Mouse (Mus musculus) intestine, embryonic 14.5 days (tissue): ENCODE data around the gene Arrb1. TPM values are rescaled to one million over a fixed set of nuclear protein-coding genes. Genes with fewer than 3 reads are reported as not detected.

Experiments used
- ATAC-seq: fragments of 200-750 bp; cut with Nextera tagmentation; replicated peaks from 2 replicates; pipeline ENCODE4 v1.8.0; 2017; ENCODE audit warnings: low read depth, moderate number of reproducible peaks, moderate TSS enrichment, moderate library complexity; ENCODE audit not compliant: low FRiP score, low TSS enrichment
- DNase-seq: peaks from one replicate; pipeline ENCODE4 v3.0.0-alpha.2; 2018; ENCODE audit warnings: low spot score
- H3K27ac ChIP-seq: fragments of 300-500 bp; sonication (generic); 2 replicates; pipeline ENCODE4 v1.5.1; 2014; ENCODE audit warnings: low read depth, mild to moderate bottlenecking, control low read depth
- H3K27me3 ChIP-seq: fragments of 300-500 bp; sonication (generic); replicated peaks from 2 replicates; pipeline ENCODE4 v1.6.1; 2014; ENCODE audit warnings: low read length, control low read depth; ENCODE audit not compliant: control insufficient read depth, insufficient read depth
- H3K36me3 ChIP-seq: fragments of 300-500 bp; sonication (generic); 2 replicates; pipeline ENCODE4 v1.6.1; 2014; ENCODE audit warnings: low read length, control low read depth; ENCODE audit not compliant: control insufficient read depth, insufficient read depth
- H3K4me1 ChIP-seq: fragments of 300-500 bp; sonication (generic); replicated peaks from 2 replicates; pipeline ENCODE4 v1.6.1; 2014; ENCODE audit warnings: low read length, control low read depth, mixed read lengths; ENCODE audit not compliant: control insufficient read depth, insufficient read depth
- H3K4me2 ChIP-seq: fragments of 300-500 bp; sonication (generic); 2 replicates; pipeline ENCODE4 v1.6.1; 2014; ENCODE audit warnings: low read length
- H3K4me3 ChIP-seq: fragments of 300-500 bp; sonication (generic); 2 replicates; pipeline ENCODE4 v1.5.1; 2014; ENCODE audit warnings: low read depth, low read length, control low read depth, mixed read lengths
- H3K9ac ChIP-seq: fragments of 300-500 bp; sonication (generic); 2 replicates; pipeline ENCODE4 v1.6.1; 2014; ENCODE audit warnings: mild to moderate bottlenecking, low read length
- H3K9me3 ChIP-seq: fragments of 300-500 bp; sonication (generic); 2 replicates; pipeline ENCODE4 v1.6.1; 2016; ENCODE audit warnings: low read length, control low read depth; ENCODE audit not compliant: control insufficient read depth
- WGBS: fragments of 180-500 bp; shearing (Covaris S2); extraction: QIAGEN DNeasy Blood & Tissue Kit; methylation state at CpG from one replicate; pipeline ENCODE4 v1.1.7; 2014; 5-methylcytosine and 5-hydroxymethylcytosine counted together
- polyA plus RNA-seq: library from polyadenylated mRNA; unstranded; fragments of >200 nt; fragmentation: Nextera tagmentation; extraction: Ambion mirVana; gene quantifications from 2 replicates; pipeline ENCODE4 v1.2.1, GENCODE M21; 2014

The Arrb1 gene
- polyA plus RNA-seq, 1 experiment from 2014 or later, result 5.3 TPM

- DNase-seq (no peak), ATAC-seq (no peak)
- Histone ChIP-seq H3K27me3 (no peaks in the 10 kb centered on the region), H3K9ac (no peak overlapping the region), H3K9me3 (no peaks in the 10 kb centered on the region), H3K4me3 (no peak overlapping the region), H3K36me3 (no peaks in the 10 kb centered on the region), H3K27ac (no peak overlapping the region), H3K4me2 (no peak overlapping the region), H3K4me1 (peaks cover 15% of the 10 kb centered on the region)
- WGBS, result 75% methylated on average over 3 of the region's 3 CpGs
Measured at GRCm38 (mm10) chr7:99531408-99531970, 3.8 kb upstream of the Arrb1 start.

DNA sequence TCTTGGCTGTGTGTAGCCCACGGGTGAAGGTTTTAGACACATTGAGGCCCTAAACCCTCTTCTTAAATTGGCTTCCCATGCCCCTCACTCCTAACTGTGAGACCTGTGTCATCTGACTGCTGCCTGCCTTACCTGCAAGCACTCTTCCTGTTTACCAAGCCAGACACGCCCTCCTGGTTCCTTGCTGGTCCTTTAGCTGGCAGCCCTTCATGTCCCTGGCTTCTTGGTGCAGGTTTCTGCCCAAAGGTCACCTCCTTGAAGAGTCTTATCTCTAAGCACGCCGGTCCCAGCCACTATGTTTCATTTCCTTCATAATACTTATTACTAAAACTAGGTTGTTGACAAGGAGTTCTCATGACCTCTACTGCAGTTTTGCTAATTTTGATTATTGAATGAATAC is 2.7 kb upstream of the Arrb1 start:
- Histone ChIP-seq H3K27me3 (no peaks in the 10 kb centered on the region), H3K27ac (no peak overlapping the region), H3K4me1 (peaks cover 26% of the 10 kb centered on the region), H3K36me3 (no peaks in the 10 kb centered on the region), H3K4me2 (no peak overlapping the region), H3K4me3 (no peak overlapping the region), H3K9me3 (no peaks in the 10 kb centered on the region), H3K9ac (no peak overlapping the region)
- DNase-seq, result no peak
- no peak for ATAC-seq
- 71% methylated on average over 4 of the region's 4 CpGs for WGBS

DNA sequence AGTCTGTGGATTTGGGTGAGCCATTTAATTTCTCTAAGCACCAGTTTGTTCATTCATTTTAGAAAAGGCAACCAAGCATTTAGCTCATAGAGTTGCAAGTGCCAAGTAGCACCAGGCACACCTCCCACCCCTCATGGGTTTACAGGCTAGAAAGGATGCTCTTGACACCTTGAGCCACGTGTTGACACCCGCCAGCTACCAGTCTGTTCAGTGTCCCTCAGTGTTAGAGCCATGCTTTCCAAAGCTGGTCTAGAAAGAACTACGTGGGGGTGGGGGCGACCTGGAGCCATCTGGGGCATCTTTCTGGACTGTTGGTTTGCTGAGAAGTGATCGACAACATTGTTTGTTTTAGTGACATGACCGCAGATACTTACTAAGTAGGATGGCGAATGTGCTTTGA is 1.7 kb upstream of the Arrb1 start:
- H3K4me1 ChIP-seq, result peaks cover 29% of the 10 kb centered on the region
- WGBS, result 62% methylated on average over 7 of the region's 7 CpGs
- no peak for ATAC-seq

DNA sequence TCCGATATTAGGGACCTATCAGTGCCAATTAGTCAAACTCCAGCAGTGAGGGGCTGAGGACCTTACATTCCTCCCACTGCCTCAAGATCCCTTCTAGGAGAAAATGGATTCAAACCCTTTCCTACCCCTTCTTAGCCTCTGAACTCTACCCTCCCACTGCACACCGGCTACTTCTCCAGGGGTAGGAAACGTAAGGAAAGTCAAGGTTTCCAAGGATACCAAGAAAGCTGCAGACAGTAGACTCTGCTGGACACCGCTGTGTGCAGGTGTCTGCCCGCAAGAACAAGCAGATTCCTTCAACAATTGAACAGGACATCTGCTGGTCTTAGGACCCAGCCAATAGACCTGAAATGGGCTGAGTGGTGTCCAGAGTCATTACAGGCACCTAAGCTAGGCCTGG is 765 bp upstream of the Arrb1 start:
- Histone ChIP-seq H3K9ac (no peak overlapping the region), H3K36me3 (no peaks in the 10 kb centered on the region), H3K4me2 (peak overlapping the region; percentile 84), H3K27ac (peak overlapping the region; percentile 78; the same call in 1 of the 2 replicates), H3K4me1 (peaks cover 35% of the 10 kb centered on the region), H3K27me3 (no peaks in the 10 kb centered on the region), H3K4me3 (peak overlapping the region; percentile 69; the same call in 1 of the 2 replicates), H3K9me3 (no peaks in the 10 kb centered on the region)
- no peak; the same call in 1 of the 2 replicates for ATAC-seq
- no peak for DNase-seq
- WGBS, result 28% methylated on average over 5 of the region's 5 CpGs

More for the DNA sequence above, 1.7 kb upstream of the Arrb1 start:
- H3K36me3 ChIP-seq, result no peaks in the 10 kb centered on the region
- H3K9me3 ChIP-seq, result no peaks in the 10 kb centered on the region
- no peaks in the 10 kb centered on the region for H3K27me3 ChIP-seq
- H3K4me2 ChIP-seq, result no peak overlapping the region
- DNase-seq, result no peak
- no peak overlapping the region for H3K4me3 ChIP-seq
- H3K27ac ChIP-seq, result no peak overlapping the region
- H3K9ac ChIP-seq, result no peak overlapping the region

- ATAC-seq (peak; percentile 26), DNase-seq (peak; percentile 75)
- Histone ChIP-seq H3K27me3 (no peaks in the 10 kb centered on the region), H3K9me3 (no peaks in the 10 kb centered on the region), H3K36me3 (no peaks in the 10 kb centered on the region), H3K9ac (peak overlapping the region; percentile 80), H3K27ac (peak overlapping the region; percentile 78), H3K4me2 (peak overlapping the region; percentile 84), H3K4me1 (peaks cover 49% of the 10 kb centered on the region), H3K4me3 (peak overlapping the region; percentile 69)
- WGBS, result 8% methylated on average over 46 of the region's 46 CpGs
Measured at GRCm38 (mm10) chr7:99535741-99536501, 655 bp downstream of the Arrb1 start.

DNA sequence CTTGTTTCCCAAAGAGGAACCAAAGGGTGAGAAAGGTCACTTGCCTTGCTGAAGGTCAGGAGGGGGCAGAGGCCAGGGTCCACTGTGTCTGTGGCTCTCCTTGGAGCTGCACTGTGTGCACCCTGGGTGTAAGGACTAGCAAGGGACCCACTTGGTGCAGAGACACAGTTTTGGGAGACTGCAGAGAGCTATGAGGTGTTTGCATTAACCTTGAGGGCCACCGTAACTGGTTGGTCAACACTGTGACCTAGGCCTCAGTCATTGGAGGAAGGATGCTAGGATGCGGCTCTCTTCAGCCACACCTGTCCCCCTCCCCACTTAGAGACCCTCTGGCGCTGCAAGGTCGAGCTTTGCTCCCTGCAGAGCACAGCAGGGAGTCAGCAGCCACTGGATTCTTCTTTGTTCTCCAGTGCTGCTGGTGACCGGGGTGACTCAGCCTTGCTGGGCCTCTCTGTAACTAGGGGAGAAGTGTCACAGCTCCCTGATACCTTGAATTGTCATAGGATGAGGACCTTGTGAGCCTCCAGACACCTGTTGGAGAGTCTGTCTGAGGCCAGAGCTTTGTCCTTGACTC is 2.0 kb downstream of the Arrb1 start:
- DNase-seq (no peak), ATAC-seq (no peak)
- Histone ChIP-seq H3K27ac (no peak overlapping the region), H3K36me3 (no peaks in the 10 kb centered on the region), H3K4me3 (no peak overlapping the region), H3K4me1 (peaks cover 54% of the 10 kb centered on the region), H3K9me3 (no peaks in the 10 kb centered on the region), H3K9ac (no peak overlapping the region), H3K27me3 (no peaks in the 10 kb centered on the region), H3K4me2 (peak overlapping the region; percentile 84)
- WGBS, result 63% methylated on average over 5 of the region's 5 CpGs

DNA sequence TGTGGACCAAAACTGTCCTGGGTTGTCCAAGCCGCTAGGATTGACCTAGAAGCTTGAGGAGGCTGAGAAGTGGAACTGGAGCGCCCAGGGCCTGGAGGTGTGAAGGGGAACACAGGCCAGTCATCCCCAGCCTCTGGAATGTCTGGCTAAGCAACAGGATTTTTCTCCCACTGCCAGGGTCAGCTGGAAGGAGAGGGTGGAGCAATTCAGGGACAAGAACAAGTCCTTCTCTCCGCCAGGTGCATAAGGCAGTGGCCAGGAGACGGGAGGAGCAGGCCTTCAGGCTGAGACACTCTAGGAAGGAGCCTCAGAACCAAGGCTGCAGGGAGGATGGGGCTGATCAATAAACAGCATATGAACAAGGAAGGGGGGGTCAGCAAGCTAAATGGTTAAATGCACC is 3.2 kb downstream of the Arrb1 start:
- WGBS, result 69% methylated on average over 4 of the region's 4 CpGs
- Histone ChIP-seq H3K27me3 (no peaks in the 10 kb centered on the region), H3K4me1 (peaks cover 54% of the 10 kb centered on the region), H3K27ac (no peak overlapping the region), H3K36me3 (no peaks in the 10 kb centered on the region), H3K4me2 (no peak overlapping the region), H3K4me3 (no peak overlapping the region), H3K9me3 (no peaks in the 10 kb centered on the region), H3K9ac (no peak overlapping the region)
- no peak for DNase-seq
- no peak for ATAC-seq

- Histone ChIP-seq H3K4me2 (peak overlapping the region; percentile 36), H3K27me3 (no peaks in the 10 kb centered on the region), H3K4me3 (no peak overlapping the region), H3K9ac (no peak overlapping the region), H3K27ac (no peak overlapping the region), H3K9me3 (no peaks in the 10 kb centered on the region), H3K36me3 (no peaks in the 10 kb centered on the region), H3K4me1 (peaks cover 52% of the 10 kb centered on the region)
- 24% methylated on average over 8 of the region's 8 CpGs for WGBS
- no peak for DNase-seq
- ATAC-seq, result no peak
Measured at GRCm38 (mm10) chr7:99539201-99539891, 4.1 kb downstream of the Arrb1 start.
